In the genomic region with DNA sequence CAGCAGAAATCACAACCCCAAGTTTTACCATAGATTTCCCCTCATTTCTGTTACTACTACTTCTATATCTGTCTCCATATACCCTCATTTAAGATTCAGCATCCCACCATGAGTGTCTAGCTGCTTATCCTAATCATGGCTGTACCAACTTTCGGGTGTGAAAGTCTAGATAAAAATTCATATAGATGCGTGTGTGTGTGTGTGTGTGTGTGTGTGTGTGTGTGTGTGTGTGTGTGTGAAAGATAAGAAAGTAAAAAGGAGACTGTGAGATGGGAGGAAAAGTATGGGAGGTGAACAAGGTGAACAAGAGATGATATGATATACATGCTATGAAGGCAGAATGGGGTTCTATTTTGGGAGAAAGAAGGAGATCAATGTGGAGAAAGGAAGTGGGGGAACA, we compare ENCODE assay signal across 15 mouse cellular contexts.
"Had no signal": no experiment of that assay in that cellular context is flagged by ENCODE, and none has a peak within 500 bp of the region (broad histone marks: within the 10 kb centered on the region; RNA-seq: fewer than 3 reads in every experiment).

No protein-coding gene starts in this region.

- H3K4me3 ChIP-seq: limb, embryonic 13.5 days; midbrain, embryonic 15.5 days; neural tube, embryonic 12.5 days; stomach, embryonic 15.5 days had no signal

- DNase-seq: kidney, adult 18-20 months; kidney, postnatal 10 days; kidney, postnatal 4 days; left cerebral cortex, postnatal 4 days; lung, adult 18-20 months; lung, postnatal 36 days; right cerebral cortex, postnatal 4 days; spleen, adult 18-20 months; thymus, adult 2 months; thymus, postnatal 25 days had no signal

- H3K4me2 ChIP-seq: limb, embryonic 13.5 days; midbrain, embryonic 11.5 days; midbrain, embryonic 15.5 days; neural tube, embryonic 12.5 days; stomach, embryonic 15.5 days had no signal

- ATAC-seq: midbrain, embryonic 15.5 days had no signal

- H3K36me3 ChIP-seq: limb, embryonic 13.5 days; midbrain, embryonic 15.5 days; neural tube, embryonic 12.5 days; stomach, embryonic 15.5 days had no signal

- H3K9ac ChIP-seq: limb, embryonic 13.5 days; midbrain, embryonic 15.5 days; neural tube, embryonic 12.5 days; stomach, embryonic 15.5 days had no signal

- H3K27me3 ChIP-seq: neural tube, embryonic 12.5 days; stomach, embryonic 15.5 days had no signal

- H3K4me1 ChIP-seq: limb, embryonic 13.5 days; midbrain, embryonic 15.5 days; neural tube, embryonic 12.5 days; stomach, embryonic 15.5 days had no signal

- H3K27ac ChIP-seq: limb, embryonic 13.5 days; midbrain, embryonic 15.5 days; neural tube, embryonic 12.5 days; stomach, embryonic 15.5 days had no signal

- H3K9me3 ChIP-seq: limb, embryonic 13.5 days; midbrain, embryonic 15.5 days; neural tube, embryonic 12.5 days; stomach, embryonic 15.5 days had no signal
